Mouse (Mus musculus): ENCODE data around the gene Scaf4. TPM values are rescaled to one million over a fixed set of nuclear protein-coding genes. Genes with fewer than 3 reads are reported as not detected.

The Scaf4 gene
- total RNA-seq, 2 experiments from 2014 or later = 59.0 to 69.9 TPM

DNA sequence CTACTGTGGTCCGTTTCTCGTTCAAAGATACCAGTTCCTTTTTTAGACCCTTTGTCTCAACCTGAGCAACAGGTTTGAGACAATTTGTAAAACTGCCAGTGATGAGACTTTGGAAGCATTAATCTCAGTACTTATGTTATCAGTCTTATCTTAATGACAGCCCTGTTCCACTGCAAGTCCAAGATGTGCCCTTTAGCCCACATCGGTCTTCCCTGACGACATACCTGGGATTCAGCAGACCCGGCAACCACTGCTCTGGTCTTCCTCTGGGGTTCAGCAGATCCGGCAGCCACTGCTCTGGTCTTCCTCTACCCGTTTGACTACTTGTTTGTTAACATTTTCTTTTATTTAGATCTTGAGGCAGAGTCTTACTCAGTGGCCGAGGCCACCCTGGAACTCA is 72.5 kb downstream of the Scaf4 start:
- no peak for DNase-seq
- intact Hi-C loops (cut with DNase I) = no loop called here

GRCm38 (mm10) chr16:90210717-90211116 is 73.6 kb downstream of the Scaf4 start:
- intact Hi-C loops (cut with DNase I) = no loop called here
- no peak for DNase-seq

GRCm38 (mm10) chr16:90208996-90209395 is 75.3 kb downstream of the Scaf4 start:
- intact Hi-C loops (cut with DNase I) = no loop called here
- DNase-seq = no peak

GRCm38 (mm10) chr16:90204868-90205267 is 79.4 kb downstream of the Scaf4 start:
- DNase-seq = no peak
- intact Hi-C loops (cut with DNase I) = no loop called here

GRCm38 (mm10) chr16:90203226-90203962 is 80.9 kb downstream of the Scaf4 start:
- DNase-seq = no peak

DNA sequence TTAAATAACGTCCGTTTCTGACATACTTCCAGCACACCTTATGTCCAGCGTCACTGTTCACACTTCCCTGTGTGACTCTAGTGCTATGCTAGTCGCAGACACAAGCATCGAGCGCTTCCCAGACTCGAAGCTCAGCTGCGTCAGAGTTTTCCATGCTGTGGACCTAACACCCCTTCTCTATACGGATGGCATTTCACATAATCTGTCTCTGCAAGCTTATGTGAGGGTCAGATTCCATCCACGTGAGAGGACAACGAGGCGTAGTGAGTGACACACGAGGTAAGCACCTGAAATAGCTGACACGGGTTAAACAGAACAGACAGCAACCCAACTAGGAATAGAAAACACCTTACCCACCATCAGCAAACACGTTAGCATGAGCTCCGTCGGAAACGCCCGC is 82.2 kb downstream of the Scaf4 start:
- intact Hi-C loops (cut with DNase I) = no loop called here
- no peak for DNase-seq

More at GRCm38 (mm10) chr16:90203226-90203962, 80.9 kb downstream of the Scaf4 start:
- intact Hi-C loops (cut with DNase I) = no loop called here

- no peak for DNase-seq
Observed at GRCm38 (mm10) chr16:90199174-90199573, 85.1 kb downstream of the Scaf4 start.

GRCm38 (mm10) chr16:90198626-90199025 is 85.7 kb downstream of the Scaf4 start:
- intact Hi-C loops (cut with DNase I) = no loop called here
- no peak for DNase-seq

More at GRCm38 (mm10) chr16:90199174-90199573, 85.1 kb downstream of the Scaf4 start:
- intact Hi-C loops (cut with DNase I) = no loop called here

- DNase-seq = peak; percentile 71
- intact Hi-C loops (cut with DNase I) = no loop called here
Observed at GRCm38 (mm10) chr16:90197337-90197973, 86.8 kb downstream of the Scaf4 start.

DNA sequence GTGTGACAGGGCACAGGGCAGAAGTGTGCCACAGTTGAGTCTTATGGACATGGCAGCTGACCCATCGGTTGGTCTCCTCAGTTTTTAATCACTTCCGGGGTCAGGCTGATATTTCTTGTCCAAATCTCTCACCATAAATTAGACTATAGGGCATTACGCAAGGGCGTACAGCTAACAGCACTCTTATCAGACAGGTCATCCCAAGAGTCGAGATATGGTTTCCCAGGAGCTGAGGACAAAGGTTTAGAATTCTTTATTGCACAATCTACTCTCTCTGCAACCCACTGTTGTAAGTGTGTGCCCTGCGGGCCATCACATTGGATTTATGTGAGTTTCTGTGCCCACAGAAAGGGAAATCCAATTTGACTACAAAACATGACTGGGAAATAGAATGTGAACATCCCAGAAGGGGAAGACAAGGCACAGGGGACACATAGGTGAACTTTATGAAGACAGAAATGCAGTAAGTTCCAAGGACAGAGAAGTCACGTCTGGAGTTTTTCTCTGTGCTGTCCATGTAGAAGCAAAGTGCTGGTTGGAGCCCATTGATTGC is 87.5 kb downstream of the Scaf4 start:
- intact Hi-C loops (cut with DNase I) = no loop called here
- no peak for DNase-seq

GRCm38 (mm10) chr16:90193719-90194118 is 90.6 kb downstream of the Scaf4 start:
- intact Hi-C loops (cut with DNase I) = no loop called here
- DNase-seq = no peak

DNA sequence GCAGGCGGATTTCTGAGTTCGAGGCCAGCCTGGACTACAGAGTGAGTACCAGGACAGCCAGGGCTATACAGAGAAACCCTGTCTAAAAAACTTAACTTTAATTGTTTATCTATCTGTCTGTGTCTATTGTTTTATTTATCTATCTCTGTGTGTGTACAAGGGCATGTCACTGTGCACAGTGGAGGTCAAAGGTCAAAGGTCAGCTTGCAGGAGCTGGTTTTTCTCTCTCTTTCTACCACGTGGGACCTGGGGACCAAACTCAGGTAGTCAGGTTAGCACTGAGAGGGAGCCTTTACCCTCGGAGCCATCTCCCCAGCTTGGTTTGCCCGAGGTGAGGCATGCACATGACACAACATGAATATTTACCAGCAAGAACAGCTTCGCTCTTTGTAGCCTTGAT is 93.0 kb downstream of the Scaf4 start:
- intact Hi-C loops (cut with DNase I) = no loop called here
- no peak for DNase-seq

DNA sequence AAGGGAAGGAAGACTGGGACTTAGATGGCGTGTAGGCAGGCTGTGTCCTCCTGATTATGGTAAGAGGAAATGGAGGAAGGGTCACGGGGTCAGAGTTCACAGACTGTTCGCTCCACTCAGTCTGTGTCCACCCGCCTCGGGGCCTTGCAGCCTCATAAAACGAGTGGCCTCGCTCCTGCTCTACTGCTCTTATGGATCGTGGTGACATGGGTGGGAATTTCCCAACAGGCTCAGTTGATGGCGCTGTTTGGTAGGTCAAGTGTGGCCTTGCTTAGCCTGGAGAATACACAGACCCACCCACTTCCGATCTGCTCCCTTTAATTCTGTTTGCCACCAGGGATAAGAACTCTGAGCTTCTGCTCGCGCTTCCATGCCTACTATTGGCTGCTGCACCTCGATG is 96.8 kb downstream of the Scaf4 start:
- DNase-seq = no peak
- intact Hi-C loops (cut with DNase I) = no loop called here

GRCm38 (mm10) chr16:90185928-90186588 is 98.2 kb downstream of the Scaf4 start:
- intact Hi-C loops (cut with DNase I) = no loop called here
- peak; percentile 83 for DNase-seq

- DNase-seq = no peak
- intact Hi-C loops (cut with DNase I) = loop anchor here (5.0 kb wide), 1 partner anchor 412 kb away; no protein-coding TSS in a partner anchor
Observed at GRCm38 (mm10) chr16:90184135-90184534, 100.2 kb downstream of the Scaf4 start.

DNA sequence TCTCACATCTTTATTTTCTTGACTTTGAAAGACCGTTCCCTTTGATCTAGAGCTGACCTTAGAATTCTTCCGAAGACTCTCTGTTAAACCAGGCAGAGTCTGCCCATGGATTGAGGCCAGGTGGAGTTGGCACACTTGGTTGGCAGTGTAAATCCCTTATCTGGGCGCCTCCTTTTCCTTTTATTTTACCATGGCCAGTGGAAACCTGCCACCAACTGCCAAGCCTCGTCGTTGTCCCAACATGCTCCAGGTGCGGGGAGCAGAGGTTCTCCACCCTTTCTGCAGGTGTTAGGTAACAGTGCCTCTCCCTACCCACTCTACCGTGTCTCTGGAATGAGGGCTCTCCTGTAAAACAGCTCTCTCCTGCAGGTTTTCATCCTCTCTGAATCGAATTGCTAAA is 102.6 kb downstream of the Scaf4 start:
- intact Hi-C loops (cut with DNase I) = loop anchor here (5.0 kb wide), 1 partner anchor 409 kb away; no protein-coding TSS in a partner anchor
- no peak for DNase-seq

DNA sequence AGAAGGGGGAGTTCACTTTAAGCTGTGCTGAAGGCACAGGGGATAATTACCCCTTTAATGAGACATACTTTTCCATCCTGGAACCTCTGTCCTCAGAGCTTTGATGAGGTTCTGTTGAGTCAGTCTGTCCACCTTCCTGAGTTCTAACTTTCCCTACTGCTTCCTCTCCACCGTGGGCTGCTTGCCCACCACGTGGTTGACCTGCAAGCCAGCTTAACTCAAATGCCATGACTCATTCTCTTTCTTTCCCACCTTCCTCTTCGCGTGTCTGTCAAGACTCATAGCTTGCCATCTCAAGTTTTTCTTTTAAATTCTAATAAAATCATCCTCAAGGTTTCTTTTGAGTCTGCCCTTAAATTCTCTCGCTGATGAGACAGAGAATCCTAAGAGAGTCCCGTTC is 103.3 kb downstream of the Scaf4 start:
- intact Hi-C loops (cut with DNase I) = loop anchor here (5.0 kb wide), 1 partner anchor 409 kb away; no protein-coding TSS in a partner anchor
- no peak for DNase-seq

DNA sequence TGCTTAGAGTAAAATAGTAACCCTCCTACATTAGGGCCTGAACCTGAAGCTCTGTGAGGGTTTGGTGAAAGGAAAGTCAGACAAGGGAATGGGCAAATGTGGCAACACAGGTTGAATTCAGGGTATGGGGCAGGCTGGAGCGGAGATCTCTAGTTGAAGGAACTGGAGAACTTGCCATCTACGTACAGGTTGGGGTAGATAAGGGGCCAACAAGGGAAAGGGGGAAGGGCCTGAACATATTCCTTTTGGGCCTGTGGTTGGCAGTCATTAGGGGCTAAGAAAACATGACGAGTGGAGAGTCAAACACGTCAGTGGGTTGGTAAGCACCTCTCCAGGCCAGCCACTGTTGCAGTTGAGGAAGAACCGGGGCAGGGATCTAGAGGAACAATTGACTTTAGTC is 104.4 kb downstream of the Scaf4 start:
- intact Hi-C loops (cut with DNase I) = loop anchor here (5.0 kb wide), 1 partner anchor 408 kb away; no protein-coding TSS in a partner anchor

GRCm38 (mm10) chr16:90178404-90178803 is 105.9 kb downstream of the Scaf4 start:
- no peak for DNase-seq
- intact Hi-C loops (cut with DNase I) = no loop called here

More for the DNA sequence above, 104.4 kb downstream of the Scaf4 start:
- DNase-seq = no peak

- DNase-seq = no peak
- intact Hi-C loops (cut with DNase I) = no loop called here
Observed at GRCm38 (mm10) chr16:90177425-90177824, 106.9 kb downstream of the Scaf4 start.

GRCm38 (mm10) chr16:90176472-90176871 is 107.8 kb downstream of the Scaf4 start:
- intact Hi-C loops (cut with DNase I) = no loop called here
- DNase-seq = no peak

Data from left cerebral cortex, postnatal 4 days (tissue).